In genomic region chr9:98285606-98286301, GRCm38 (mm10) we compare ENCODE assay signal across 25 mouse cellular contexts. TPM values are rescaled to one million over a fixed set of nuclear protein-coding genes. Genes with fewer than 3 reads are reported as not detected.
DNase-seq lines count a peak whose midpoint lies in the region; ATAC-seq and TF ChIP-seq lines count a peak whose summit lies in the region.
"Had no signal": no experiment of that assay in that cellular context is flagged by ENCODE, and none has a peak within 500 bp of the region (broad histone marks: within the 10 kb centered on the region; RNA-seq: fewer than 3 reads in every experiment).

No protein-coding gene starts in this region.

- H3K27ac ChIP-seq in hindbrain, postnatal 0 days = no peak overlapping the region
- H3K27ac ChIP-seq in hindbrain, embryonic 10.5 days = no peak overlapping the region
- H3K27ac ChIP-seq: embryonic facial prominence, embryonic 10.5 days; embryonic facial prominence, embryonic 15.5 days; forebrain, embryonic 12.5 days; hindbrain, embryonic 12.5 days; liver, embryonic 14.5 days; macrophage; midbrain, embryonic 13.5 days; neural tube, embryonic 13.5 days had no signal

- no peaks in the 10 kb centered on the region for H3K9me3 ChIP-seq in hindbrain, postnatal 0 days (ENCODE audit: low read length)
- no peaks in the 10 kb centered on the region for H3K9me3 ChIP-seq in hindbrain, embryonic 10.5 days
- H3K9me3 ChIP-seq: embryonic facial prominence, embryonic 10.5 days; embryonic facial prominence, embryonic 15.5 days; forebrain, embryonic 12.5 days; hindbrain, embryonic 12.5 days; midbrain, embryonic 13.5 days; neural tube, embryonic 13.5 days had no signal

- H3K4me1 ChIP-seq in hindbrain, postnatal 0 days (ENCODE audit: insufficient read depth, low read length) = no peaks in the 10 kb centered on the region
- H3K4me1 ChIP-seq in hindbrain, embryonic 10.5 days (replicated peaks) = no peaks in the 10 kb centered on the region
- H3K4me1 ChIP-seq: embryonic facial prominence, embryonic 10.5 days; embryonic facial prominence, embryonic 15.5 days; forebrain, embryonic 12.5 days; hindbrain, embryonic 12.5 days; midbrain, embryonic 13.5 days; neural tube, embryonic 13.5 days had no signal

- WGBS in hindbrain, postnatal 0 days = 68% methylated on average over 9 of the region's 9 CpGs
- 86% methylated on average over 9 of the region's 9 CpGs for WGBS in hindbrain, embryonic 10.5 days

- H3K4me2 ChIP-seq in hindbrain, postnatal 0 days (ENCODE audit: low read depth, low read length) = no peak overlapping the region
- H3K4me2 ChIP-seq: embryonic facial prominence, embryonic 15.5 days; forebrain, embryonic 12.5 days; hindbrain, embryonic 12.5 days; midbrain, embryonic 13.5 days; neural tube, embryonic 13.5 days had no signal

- H3K9ac ChIP-seq in hindbrain, postnatal 0 days (replicated peaks; ENCODE audit: low read length) = no peak overlapping the region
- H3K9ac ChIP-seq: embryonic facial prominence, embryonic 15.5 days; forebrain, embryonic 12.5 days; forebrain, postnatal 0 days; hindbrain, embryonic 12.5 days; liver, embryonic 14.5 days; midbrain, embryonic 13.5 days; neural tube, embryonic 13.5 days had no signal

- no peaks in the 10 kb centered on the region for H3K36me3 ChIP-seq in hindbrain, postnatal 0 days (ENCODE audit: insufficient read depth, low read length)
- no peaks in the 10 kb centered on the region for H3K36me3 ChIP-seq in hindbrain, embryonic 10.5 days
- H3K36me3 ChIP-seq: embryonic facial prominence, embryonic 10.5 days; embryonic facial prominence, embryonic 15.5 days; forebrain, embryonic 12.5 days; hindbrain, embryonic 12.5 days; midbrain, embryonic 13.5 days; neural tube, embryonic 13.5 days had no signal

- peak; percentile 3 for DNase-seq in cerebellum, adult 8-10 months
- DNase-seq in hindbrain, postnatal 0 days (ENCODE audit: low spot score) = peak; percentile 19
- DNase-seq in hindbrain, embryonic 10.5 days (ENCODE audit: low spot score) = no peak
- peak; percentile 15 for DNase-seq in left cerebral cortex, postnatal 4 days
- no peak for DNase-seq in left cerebral cortex, adult 8-10 months (ENCODE audit: low spot score in 2 of 2)
- no peak for DNase-seq in c-Kit-positive CD71-positive TER-119-positive erythroid progenitor cells, embryonic 14.5 days (ENCODE audit: low spot score)
- DNase-seq: adrenal gland, postnatal 10 days; forebrain, postnatal 0 days; gastrocnemius, postnatal 14 days; heart, postnatal 14 days; kidney, postnatal 14 days; liver; lung, adult 2 months; lung, postnatal 10 days had no signal

- no peak for ATAC-seq in cerebellum, adult (ENCODE audit: insufficient number of reproducible peaks, low FRiP score, low TSS enrichment)
- ATAC-seq in hindbrain, postnatal 0 days = no peak
- ATAC-seq: forebrain, postnatal 0 days; intestine, postnatal 0 days; midbrain, embryonic 13.5 days; Patski had no signal

- no peaks in the 10 kb centered on the region for H3K27me3 ChIP-seq in hindbrain, postnatal 0 days (ENCODE audit: insufficient read depth, low read length)
- H3K27me3 ChIP-seq in hindbrain, embryonic 10.5 days (ENCODE audit: insufficient read depth, poor library complexity, severe bottlenecking) = no peaks in the 10 kb centered on the region
- H3K27me3 ChIP-seq: embryonic facial prominence, embryonic 15.5 days; forebrain, embryonic 12.5 days; hindbrain, embryonic 12.5 days; midbrain, embryonic 13.5 days; neural tube, embryonic 13.5 days; Patski had no signal

- H3K4me3 ChIP-seq in hindbrain, postnatal 0 days (ENCODE audit: low read length) = no peak overlapping the region
- no peak overlapping the region for H3K4me3 ChIP-seq in hindbrain, embryonic 10.5 days
- H3K4me3 ChIP-seq: embryonic facial prominence, embryonic 10.5 days; embryonic facial prominence, embryonic 15.5 days; forebrain, embryonic 12.5 days; hindbrain, embryonic 12.5 days; midbrain, embryonic 13.5 days; neural tube, embryonic 13.5 days had no signal

- no peak for TF ChIP-seq CTCF in hindbrain, postnatal 0 days (IDR thresholded peaks at IDR 0.05; ENCODE audit: low read depth)

- intact Hi-C loops in left cerebral cortex, postnatal 4 days (cut with DNase I) = no loop called here

RNA-seq across cellular contexts. Expression of gene Nmnat3, which starts 1.5 kb away (rescaled TPM):
- total RNA-seq in hindbrain, postnatal 0 days (2014; rRNA removed) = 1.3 and 3.1 TPM in 2 replicates
- polyA plus RNA-seq in hindbrain, postnatal 0 days (2015; fragmentation: Nextera tagmentation; extraction: Ambion mirVana) = 1.5 and 1.7 TPM in 2 replicates
- 2.0 and 2.3 TPM in 2 replicates for polyA plus RNA-seq in hindbrain, embryonic 10.5 days (2016; fragmentation: Nextera tagmentation; extraction: Ambion mirVana)
- total RNA-seq in left cerebral cortex, postnatal 4 days (2021) = 1 to 10 TPM in 1 of 2 experiments, under 1 TPM in 1; 0.52 to 1.0 TPM
- 1 to 10 TPM; 3.9 to 5.1 (median 4.0) TPM for total RNA-seq in left cerebral cortex, adult 8-10 months (2022)

Comparison
In these comparisons a context has a peak if more than half of its experiments do, and no peak if none do; other contexts are left out.
1. DNase-seq: peak in cerebellum, adult 8-10 months (single experiment), hindbrain, postnatal 0 days (single experiment) and left cerebral cortex, postnatal 4 days (single experiment); none in hindbrain, embryonic 10.5 days (single experiment), left cerebral cortex, adult 8-10 months (0 of 2) and c-Kit-positive CD71-positive TER-119-positive erythroid progenitor cells, embryonic 14.5 days (single experiment).